Mouse (Mus musculus) kidney, adult 2 months (tissue): ENCODE data around the gene Orm3.

Experiments used
- CTCF ChIP-seq: fragments of 200-500 bp; conservative IDR thresholded peaks from 2 replicates; pipeline ENCODE4 v1.5.1; 2011; ENCODE audit warnings: low read depth, mild to moderate bottlenecking, control low read depth, low read length, moderate library complexity, mixed read lengths; ENCODE audit not compliant: insufficient read depth, insufficient read length
- POLR2A ChIP-seq: fragments of 200-500 bp; IDR thresholded peaks from one replicate; pipeline ENCODE4 v1.6.1; 2011; ENCODE audit warnings: low read depth, low read length, control low read depth

DNA sequence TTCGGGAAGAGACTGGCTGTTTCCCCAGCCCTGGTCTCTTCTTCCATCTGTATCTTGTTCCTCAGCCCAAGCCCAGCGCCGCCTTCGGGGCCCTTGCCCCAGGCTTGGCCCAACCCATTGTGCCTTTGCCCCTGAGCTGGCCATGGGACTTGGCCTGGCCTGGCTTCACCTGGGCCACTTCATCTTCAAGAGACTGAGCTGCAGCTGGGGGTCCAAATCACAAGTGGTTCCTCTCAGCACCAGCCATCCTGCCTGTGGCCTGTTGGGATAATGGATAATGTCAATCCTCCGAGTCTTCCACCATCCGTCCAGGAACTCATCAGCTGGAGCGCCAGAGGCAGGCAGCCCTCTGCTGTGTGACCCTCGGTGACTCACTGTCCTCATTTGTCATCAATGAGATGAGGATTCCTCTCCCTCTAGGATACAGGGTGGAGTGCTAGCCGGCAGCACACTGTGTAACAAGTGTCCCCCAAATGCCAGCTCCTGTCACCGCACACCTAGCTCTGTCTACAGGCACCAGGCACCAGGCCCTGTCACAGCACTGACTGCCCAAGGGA, 42.1 kb downstream of the Orm3 start:
- TF ChIP-seq POLR2A = no peak
- no peak for TF ChIP-seq CTCF
